Mouse (Mus musculus) CH12.LX (cell line): ENCODE results near the gene Mob3b. TPM values are rescaled to one million over a fixed set of nuclear protein-coding genes. Genes with fewer than 3 reads are reported as not detected.

Experiments
- DNase-seq: peaks from one replicate; pipeline ENCODE4 v3.0.0-alpha.2; 2013; ENCODE audit errors: extremely low read depth
- H3K27ac ChIP-seq: 2 replicates; pipeline ENCODE4 v1.5.1; 2012; ENCODE audit warnings: low read depth, mild to moderate bottlenecking, control low read depth, moderate library complexity; ENCODE audit not compliant: insufficient read depth
- H3K27me3 ChIP-seq: replicated peaks from 2 replicates; pipeline ENCODE3; 2012; ENCODE audit warnings: inconsistent platforms
- H3K36me3 ChIP-seq, 2 experiments: replicated peaks in 1 of 2; 2 replicates each; pipeline versions ENCODE3 to v1.6.1; 2012; ENCODE audit warnings: inconsistent platforms in 1 of 2, low read length in 1 of 2, mild to moderate bottlenecking in 1 of 2, mixed read lengths in 1 of 2, moderate library complexity in 1 of 2; ENCODE audit not compliant: control insufficient read depth in 1 of 2, insufficient read depth in 1 of 2
- H3K4me1 ChIP-seq, 2 experiments: 2 replicates each; pipeline ENCODE4 v1.6.1; 2012; ENCODE audit warnings: inconsistent platforms in 1 of 2, moderate library complexity in 1 of 2; ENCODE audit not compliant: insufficient read depth in 2 of 2, control insufficient read depth in 1 of 2
- H3K4me2 ChIP-seq: 2 replicates; pipeline ENCODE4 v1.6.1; 2012; ENCODE audit warnings: low read depth, mild to moderate bottlenecking, control low read depth; ENCODE audit not compliant: poor library complexity, insufficient read depth, severe bottlenecking
- H3K4me3 ChIP-seq, 3 experiments: fragments of 150-350 bp in 1 of 3; sonication (generic) in 1 of 3; replicated peaks in 1 of 3; 2 replicates each; pipeline versions ENCODE3 to v1.5.1; 2011 to 2012; ENCODE audit warnings: low read depth in 2 of 3, low read length in 2 of 3, mild to moderate bottlenecking in 2 of 3, moderate library complexity in 2 of 3, control low read depth in 1 of 3, improper control_type of control experiment in 1 of 3, inconsistent platforms in 1 of 3, mixed read lengths in 1 of 3; ENCODE audit not compliant: poor library complexity in 1 of 3
- H3K79me2 ChIP-seq: replicated peaks from 2 replicates; pipeline ENCODE4 v1.6.1; 2012; ENCODE audit warnings: mild to moderate bottlenecking, moderate library complexity; ENCODE audit not compliant: control insufficient read depth, poor library complexity, insufficient read depth, severe bottlenecking; ENCODE audit errors: extremely low read depth
- H3K9ac ChIP-seq: 2 replicates; pipeline ENCODE4 v1.6.1; 2012; ENCODE audit warnings: low read depth, mild to moderate bottlenecking, control low read depth, moderate library complexity; ENCODE audit not compliant: insufficient read depth
- H3K9me3 ChIP-seq: replicated peaks from 2 replicates; pipeline ENCODE3; 2012; ENCODE audit warnings: low read length, inconsistent platforms, mixed read lengths
- BHLHE40 ChIP-seq: IDR thresholded peaks from 2 replicates; pipeline ENCODE4 v1.6.1; 2011; ENCODE audit warnings: mild to moderate bottlenecking, low read depth, low read length, improper control_type of control experiment
- CHD1 ChIP-seq: IDR thresholded peaks from 2 replicates; pipeline ENCODE4 v1.6.1; 2012; ENCODE audit warnings: low read depth, low read length, improper control_type of control experiment, inconsistent platforms
- CHD2 ChIP-seq: IDR thresholded peaks from 2 replicates; pipeline ENCODE4 v1.6.1; 2011; ENCODE audit warnings: low read length, improper control_type of control experiment
- CTCF ChIP-seq, 2 experiments: IDR thresholded peaks in 1 of 2; conservative IDR thresholded peaks in 1 of 2; 2 replicates each; pipeline ENCODE4 v1.5.1; 2011 to 2012; ENCODE audit warnings: low read depth in 2 of 2, low read length in 2 of 2, improper control_type of control experiment in 1 of 2, inconsistent platforms in 1 of 2, mild to moderate bottlenecking in 1 of 2, moderate library complexity in 1 of 2
- ELF1 ChIP-seq: IDR thresholded peaks from 2 replicates; pipeline ENCODE4 v1.6.1; 2014; ENCODE audit warnings: low read depth, mild to moderate bottlenecking, inconsistent platforms, low read length, improper control_type of control experiment
- HCFC1 ChIP-seq: IDR thresholded peaks from 2 replicates; pipeline ENCODE4 v1.6.1; 2012; ENCODE audit warnings: low read depth, mild to moderate bottlenecking, inconsistent platforms, low read length, improper control_type of control experiment
- JUN ChIP-seq: IDR thresholded peaks from 2 replicates; pipeline ENCODE4 v1.6.1; 2011; ENCODE audit warnings: low read depth, mild to moderate bottlenecking, low read length, improper control_type of control experiment, moderate library complexity; ENCODE audit not compliant: insufficient read depth
- JUND ChIP-seq: conservative IDR thresholded peaks from 2 replicates; pipeline ENCODE4 v1.6.1; 2011; ENCODE audit warnings: low read depth, low read length, improper control_type of control experiment
- KAT2A ChIP-seq: IDR thresholded peaks from 2 replicates; pipeline ENCODE4 v1.6.1; 2012; ENCODE audit warnings: low read length, improper control_type of control experiment, inconsistent platforms; ENCODE audit not compliant: insufficient replicate concordance
- MAZ ChIP-seq: IDR thresholded peaks from 2 replicates; pipeline ENCODE4 v1.6.1; 2012; ENCODE audit warnings: low read depth, mild to moderate bottlenecking, inconsistent platforms, low read length, improper control_type of control experiment, moderate library complexity
- MXI1 ChIP-seq: IDR thresholded peaks from 2 replicates; pipeline ENCODE4 v1.6.1; 2011; ENCODE audit warnings: mild to moderate bottlenecking, low read depth, low read length, improper control_type of control experiment
- MYC ChIP-seq: IDR thresholded peaks from 2 replicates; pipeline ENCODE4 v1.6.1; 2011; ENCODE audit warnings: low read depth, mild to moderate bottlenecking, improper control_type of control experiment, low read length
- NRF1 ChIP-seq: IDR thresholded peaks from 2 replicates; pipeline ENCODE4 v1.6.1; 2014; ENCODE audit warnings: low read depth, mild to moderate bottlenecking, inconsistent platforms, low read length, improper control_type of control experiment, moderate library complexity
- PAX5 ChIP-seq: IDR thresholded peaks from 2 replicates; pipeline ENCODE4 v1.6.1; 2012; ENCODE audit warnings: low read length, inconsistent platforms, mixed read lengths
- POLR2A ChIP-seq: IDR thresholded peaks from 2 replicates; pipeline ENCODE4 v1.6.1; 2011; ENCODE audit warnings: low read depth, mild to moderate bottlenecking, improper control_type of control experiment, low read length
- POLR2AphosphoS2 ChIP-seq: IDR thresholded peaks from 2 replicates; pipeline ENCODE4 v1.6.1; 2011; ENCODE audit warnings: low read depth, low read length, improper control_type of control experiment
- SIN3A ChIP-seq: IDR thresholded peaks from 2 replicates; pipeline ENCODE4 v1.6.1; 2012; ENCODE audit warnings: low read length, improper control_type of control experiment, inconsistent platforms
- TCF12 ChIP-seq: IDR thresholded peaks from 2 replicates; pipeline ENCODE4 v1.6.1; 2014; ENCODE audit warnings: low read depth, mild to moderate bottlenecking, inconsistent platforms, low read length, improper control_type of control experiment
- USF1 ChIP-seq: IDR thresholded peaks from 2 replicates; pipeline ENCODE4 v1.6.1; 2014; ENCODE audit warnings: low read depth, mild to moderate bottlenecking, inconsistent platforms, low read length, improper control_type of control experiment
- ZC3H11A ChIP-seq: IDR thresholded peaks from 2 replicates; pipeline ENCODE4 v1.6.1; 2012; ENCODE audit warnings: low read depth, mild to moderate bottlenecking, inconsistent platforms, low read length, improper control_type of control experiment
- ZKSCAN1 ChIP-seq: IDR thresholded peaks from 2 replicates; pipeline ENCODE4 v1.6.1; 2012; ENCODE audit warnings: low read depth, inconsistent platforms, low read length, improper control_type of control experiment, borderline replicate concordance
- ZNF384 ChIP-seq: IDR thresholded peaks from 2 replicates; pipeline ENCODE4 v1.6.1; 2012; ENCODE audit warnings: low read depth, low read length, improper control_type of control experiment, inconsistent platforms
- dilution Hi-C: fragments of 300-500 bp; cut with MboI; formaldehyde crosslinking; loops from 2 replicates; pipeline ENCODE4 v1.14.3; 2020; ENCODE audit warnings: low sequenced_read_pairs; ENCODE audit not compliant: extremely low pct_unique_long_range_greater_than_20kb, extremely low pct_ligation_motif_present
- in situ Hi-C: fragments of 300-500 bp; cut with MboI; formaldehyde crosslinking; loops from 3 replicates; pipeline ENCODE4 v1.14.3; 2019; ENCODE audit warnings: low sequenced_read_pairs, low pct_ligation_motif_present, low pct_unique_long_range_greater_than_20kb, mixed read lengths
- polyA plus RNA-seq: library from polyadenylated mRNA; unstranded; fragments of >175 nt; gene quantifications from 2 replicates; pipeline ENCODE4 v1.2.1, GENCODE M21; 2012; ENCODE audit warnings: low read depth; ENCODE audit not compliant: insufficient read length
- total RNA-seq, 2 experiments: library from RNA; depleted of rRNA; stranded (reverse); fragments of 300-350 nt in 1 of 2; fragments of >200 nt in 1 of 2; gene quantifications; 2 replicates each; pipeline ENCODE4 v1.2.3; 2012 to 2014

Gene Mob3b
- total and polyA plus RNA-seq, 3 experiments: 3.5 to 11.7 (median 11.0) TPM

DNA sequence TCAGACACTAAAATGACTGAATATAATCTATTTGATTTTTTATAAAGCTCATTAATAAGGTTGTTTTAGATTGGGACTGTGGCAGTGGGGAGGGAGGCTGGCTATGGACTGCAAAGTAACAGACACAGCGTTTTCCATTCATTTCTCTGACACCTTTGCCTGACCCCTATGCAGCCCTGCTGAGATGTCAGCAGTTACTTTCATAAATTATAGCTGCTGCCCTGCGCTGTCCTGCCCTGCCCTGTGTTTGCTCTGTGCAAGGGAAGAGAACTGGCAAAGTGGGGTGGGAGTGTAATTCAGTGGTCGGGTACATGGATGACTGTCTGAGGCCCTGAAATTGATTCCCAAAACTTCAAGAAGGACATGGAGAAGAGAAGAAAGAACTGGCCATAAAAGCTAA, 3.2 kb downstream of the Mob3b start:
- H3K36me3 ChIP-seq: peaks cover 0 to 7% of the 10 kb centered on the region in 2 experiments
- H3K4me1 ChIP-seq: peaks cover 5 to 30% of the 10 kb centered on the region in 2 experiments; a peak in 3 of 4 replicates
- H3K27me3 ChIP-seq: no peaks in the 10 kb centered on the region
- no peak overlapping the region for H3K27ac ChIP-seq
- in situ Hi-C loops: loop anchor here (10.0 kb wide), 1 partner anchor 169 kb away; no protein-coding TSS in a partner anchor
- H3K79me2 ChIP-seq: peaks cover 10% of the 10 kb centered on the region
- dilution Hi-C loops: no loop called here
- DNase-seq: no peak
- no peak overlapping the region for H3K9ac ChIP-seq
- no peaks in the 10 kb centered on the region for H3K9me3 ChIP-seq
- no peak overlapping the region for H3K4me3 ChIP-seq
- no peak overlapping the region for H3K4me2 ChIP-seq
- no peak for TF ChIP-seq POLR2A
- TF ChIP-seq CHD2: no peak
- no peak for TF ChIP-seq MXI1
- no peak for TF ChIP-seq NRF1
- TF ChIP-seq ZC3H11A: no peak
- no peak for TF ChIP-seq MAZ
- TF ChIP-seq KAT2A: no peak
- TF ChIP-seq CHD1: no peak
- no peak for TF ChIP-seq ZNF384

DNA sequence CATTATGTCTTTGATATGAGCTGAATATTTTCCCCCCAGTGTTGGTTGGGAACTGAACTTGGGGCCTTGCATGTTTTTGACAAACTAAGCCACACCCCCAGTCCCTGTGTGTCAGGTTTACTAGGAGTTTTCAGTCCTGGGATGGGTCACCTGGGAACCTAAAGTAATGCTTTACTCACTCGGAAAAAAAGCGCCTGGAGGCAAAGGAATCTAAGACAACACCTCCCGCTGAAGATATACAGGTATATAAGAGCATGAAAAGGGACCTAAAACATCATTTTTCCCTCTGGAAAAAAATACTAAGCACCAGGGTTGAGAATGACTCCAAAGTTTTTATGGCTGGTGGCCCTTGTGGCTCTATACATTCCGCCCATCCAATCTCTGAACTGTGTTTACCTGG, 5.5 kb downstream of the Mob3b start, which contains the start of gene Ifnk:
Ifnk (plus strand) TSS at position 301 of the 400 bp plus-strand sequence.
- in situ Hi-C loops: loop anchor here (10.0 kb wide), 1 partner anchor 167 kb away; no protein-coding TSS in a partner anchor
- dilution Hi-C loops: no loop called here
- peaks cover 0 to 12% of the 10 kb centered on the region in 2 experiments for H3K36me3 ChIP-seq

GRCm38 (mm10) chr4:35150706-35151105, 6.6 kb downstream of the Mob3b start:
- Histone ChIP-seq H3K9ac (no peak overlapping the region), H3K27me3 (no peaks in the 10 kb centered on the region), H3K27ac (no peak overlapping the region), H3K4me3 (no peak overlapping the region), H3K9me3 (no peaks in the 10 kb centered on the region), H3K4me2 (no peak overlapping the region), H3K4me1 (peaks cover 9 to 38% of the 10 kb centered on the region in 2 experiments), H3K36me3 (peaks cover 0 to 12% of the 10 kb centered on the region in 2 experiments), H3K79me2 (peaks cover 11% of the 10 kb centered on the region)
- TF ChIP-seq MYC (no peak), ELF1 (no peak), JUND (no peak), ZKSCAN1 (no peak), PAX5 (no peak), CTCF (conservative IDR thresholded peaks at IDR 0.05 in 1 of 2, IDR thresholded peaks at IDR 0.05 in 1 of 2; ENCODE audit: low read depth in 2 of 2, low read length in 2 of 2) (no peak), MXI1 (no peak), MAZ (no peak)
- no peak for DNase-seq
- dilution Hi-C loops: no loop called here
- in situ Hi-C loops: loop anchor here (10.0 kb wide), 1 partner anchor 166 kb away; no protein-coding TSS in a partner anchor

More for the DNA sequence above, 5.5 kb downstream of the Mob3b start, which contains the start of gene Ifnk:
- DNase-seq: no peak
- Histone ChIP-seq H3K27me3 (no peaks in the 10 kb centered on the region), H3K9me3 (no peaks in the 10 kb centered on the region), H3K4me3 (no peak within 1 kb of the TSS), H3K4me2 (no peak within 1 kb of the TSS), H3K27ac (no peak within 1 kb of the TSS), H3K79me2 (peaks cover 11% of the 10 kb centered on the region), H3K4me1 (peaks cover 5 to 28% of the 10 kb centered on the region in 2 experiments), H3K9ac (no peak within 1 kb of the TSS)
- TF ChIP-seq SIN3A (no peak), POLR2AphosphoS2 (no peak), TCF12 (no peak), HCFC1 (no peak), JUN (no peak), USF1 (no peak), BHLHE40 (no peak)
